Mouse (Mus musculus) CH12F3 (cell line): ENCODE results near the gene Acan.

ENCODE experiments used
- in situ Hi-C: fragments of 300-500 bp; cut with MboI; formaldehyde crosslinking; loops from 2 replicates; pipeline ENCODE4 v1.14.3; 2020; ENCODE audit warnings: low sequenced_read_pairs

The Acan gene

GRCm38 (mm10) chr7:79053383-79053889 lies at the start of gene Acan:
Gene Acan, plus strand, starts transcription at chr7:79053483.
- in situ Hi-C loops = no loop called here

GRCm38 (mm10) chr7:79021293-79021905 lies 31.9 kb upstream of the Acan start:
- in situ Hi-C loops = no loop called here

DNA sequence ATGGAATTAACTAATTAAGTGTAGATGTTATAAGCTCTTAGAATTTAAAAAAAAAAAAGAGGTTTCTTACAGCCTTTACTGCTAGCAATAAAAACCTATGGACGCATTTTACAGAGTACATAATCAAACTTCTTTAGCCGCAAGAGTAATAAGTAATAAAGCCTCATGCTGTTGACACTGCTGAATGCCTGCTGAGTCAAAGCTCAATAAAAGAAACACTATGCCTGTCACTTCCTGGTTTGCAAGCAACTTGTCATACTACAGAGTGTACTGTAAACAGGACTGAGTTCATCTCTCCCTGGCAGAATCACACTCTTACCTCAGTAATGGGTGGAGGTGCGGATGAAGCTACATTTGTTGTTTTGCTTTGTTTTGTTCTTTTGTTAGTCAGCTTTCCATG lies 24.1 kb upstream of the Acan start:
- in situ Hi-C loops = no loop called here

GRCm38 (mm10) chr7:79033745-79034144 lies 19.5 kb upstream of the Acan start:
- in situ Hi-C loops = no loop called here

DNA sequence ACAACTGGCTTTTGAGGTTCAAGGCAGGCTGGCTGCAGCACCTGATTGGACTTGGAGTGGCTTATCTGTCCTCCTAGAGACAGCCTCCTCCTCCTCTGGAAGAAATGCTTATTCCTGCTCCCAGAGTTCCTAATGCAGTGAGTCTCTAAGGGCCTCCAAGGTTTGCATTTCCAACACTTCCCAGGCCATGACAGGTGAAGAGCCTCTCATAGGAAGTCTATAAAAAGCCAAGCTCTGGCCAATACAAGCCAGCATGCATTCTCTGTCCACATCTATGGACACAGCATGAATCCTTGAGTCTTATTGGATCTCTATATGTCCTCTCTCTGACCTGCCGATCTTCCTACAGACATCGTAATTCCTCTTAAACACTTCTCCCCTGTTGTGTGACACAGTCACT lies 18.8 kb upstream of the Acan start:
- in situ Hi-C loops = no loop called here

DNA sequence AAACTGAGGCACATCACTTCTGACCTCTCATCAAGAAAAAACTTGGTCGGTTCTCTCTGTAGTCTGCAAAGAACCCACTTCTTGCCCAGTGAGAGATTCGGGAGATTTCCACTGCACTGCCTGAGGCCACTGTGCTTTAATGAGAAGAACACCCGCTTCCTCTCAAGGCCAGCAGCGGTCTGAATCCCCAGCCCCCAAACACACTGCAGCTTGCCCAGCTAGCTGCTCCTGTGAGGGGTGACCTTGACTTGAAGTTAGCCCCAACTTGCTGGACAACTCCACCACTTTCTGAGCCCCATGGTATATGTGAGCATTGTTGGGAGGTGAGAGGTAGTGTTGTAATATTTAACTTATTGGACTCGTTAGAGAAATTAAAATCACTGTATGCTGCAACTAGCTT lies 1.2 kb upstream of the Acan start:
- in situ Hi-C loops = no loop called here

DNA sequence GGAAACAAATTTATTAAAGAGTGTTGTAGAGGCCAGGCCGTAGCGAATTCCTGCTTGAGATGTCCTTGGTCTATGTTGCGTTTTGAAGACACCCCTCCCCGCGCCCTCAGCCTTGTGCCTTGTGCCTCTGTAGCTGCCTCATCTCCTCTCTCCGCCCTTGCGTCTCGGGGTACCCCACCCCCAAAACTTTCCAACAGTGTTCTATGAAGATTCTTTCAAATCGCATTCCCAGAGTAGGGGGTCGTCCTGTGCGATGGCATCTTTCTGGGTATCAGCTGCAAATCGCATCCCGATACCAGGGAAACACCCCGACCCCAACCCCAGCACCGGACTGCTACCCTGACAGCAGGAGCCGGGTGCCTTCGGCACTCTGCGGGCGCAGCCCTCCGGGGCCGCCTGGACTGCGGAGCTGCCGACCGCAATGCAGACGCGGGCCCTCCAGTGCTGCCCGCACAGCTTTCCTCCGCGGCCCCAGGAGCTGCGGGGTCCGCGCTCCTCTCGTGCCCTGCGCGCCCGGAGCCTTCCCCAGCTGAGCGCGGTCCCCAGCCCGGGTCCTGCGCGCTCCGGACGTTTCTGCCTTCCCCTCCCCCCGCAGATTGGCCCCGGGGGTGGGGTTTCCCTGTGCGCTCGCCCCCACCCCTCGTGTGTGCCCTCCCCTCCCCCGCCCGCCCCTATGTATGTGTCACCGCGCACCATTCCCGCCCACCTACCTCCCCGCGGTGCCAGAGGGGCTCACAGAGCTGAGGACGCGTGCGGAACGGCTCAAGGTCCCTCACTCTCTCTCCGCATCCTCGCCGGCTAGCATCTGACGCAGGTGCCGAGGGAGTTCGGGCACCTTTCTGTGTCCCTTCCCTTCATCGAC lies 531 bp upstream of the Acan start:
- in situ Hi-C loops = no loop called here

- in situ Hi-C loops = no loop called here
Measured at GRCm38 (mm10) chr7:79054111-79054510, 828 bp downstream of the Acan start.

DNA sequence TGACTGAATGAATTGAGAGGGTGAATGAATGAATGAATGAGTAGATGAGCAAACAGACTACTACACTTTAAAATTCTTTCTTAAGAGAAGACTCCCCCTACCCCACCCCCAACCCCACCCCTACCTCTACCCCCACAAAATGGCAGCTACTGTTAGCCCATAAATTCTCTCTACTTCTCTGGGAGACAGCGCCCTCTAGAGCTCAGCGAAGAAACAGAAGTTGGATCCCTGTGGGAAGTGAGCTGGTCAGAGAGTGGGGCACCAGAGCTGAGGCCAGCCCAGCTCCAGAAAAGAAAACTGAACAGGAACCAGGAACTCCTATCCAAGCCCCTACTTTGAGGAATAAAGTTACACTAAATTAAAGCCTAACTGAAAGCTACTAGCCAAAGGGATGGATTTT lies 5.3 kb downstream of the Acan start:
- in situ Hi-C loops = no loop called here

- in situ Hi-C loops = no loop called here
Measured at GRCm38 (mm10) chr7:79067466-79067865, 14.2 kb downstream of the Acan start.

DNA sequence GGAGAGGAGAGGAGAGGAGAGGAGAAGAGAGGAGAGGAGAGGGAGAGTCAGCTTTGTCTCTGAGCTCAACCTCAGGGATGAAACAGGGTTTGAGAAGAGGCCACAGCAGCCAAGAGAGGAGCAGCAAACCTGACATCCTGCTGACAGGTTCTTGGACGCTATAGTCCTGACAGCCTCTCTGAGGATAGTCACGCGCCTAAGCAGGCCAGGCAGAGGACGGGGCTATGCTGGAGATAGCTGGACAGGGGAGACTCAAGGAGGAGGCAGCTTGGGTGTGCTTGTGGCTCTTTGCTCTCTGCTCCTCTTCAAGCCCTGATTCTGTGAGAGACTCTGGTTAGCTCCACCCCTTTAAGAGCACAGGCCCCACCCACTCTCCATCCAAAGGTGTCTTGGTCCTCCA lies 14.9 kb downstream of the Acan start:
- in situ Hi-C loops = no loop called here

DNA sequence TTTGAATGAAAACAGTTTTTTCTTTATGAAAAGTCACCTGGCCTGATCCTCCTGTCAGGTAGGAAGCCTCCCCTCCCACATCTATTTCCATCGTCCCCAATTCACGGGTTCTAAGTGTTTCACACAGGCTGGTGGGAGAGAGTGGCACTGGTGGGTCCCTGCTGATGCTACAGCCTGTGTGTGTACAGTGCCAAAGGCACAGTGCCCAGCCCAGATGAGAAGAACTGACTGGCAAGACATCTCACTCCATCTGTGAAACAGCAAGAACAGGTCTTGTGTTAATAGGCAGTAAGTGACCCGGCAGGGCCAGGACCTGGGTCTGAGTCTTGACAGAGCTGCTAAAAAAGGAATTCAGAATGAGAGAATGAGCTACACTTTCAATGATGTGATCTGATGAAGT lies 25.9 kb downstream of the Acan start:
- in situ Hi-C loops = no loop called here

GRCm38 (mm10) chr7:79080572-79081399 lies 27.5 kb downstream of the Acan start:
- in situ Hi-C loops = loop anchor here (10.0 kb wide), 1 partner anchor 146 kb away; no protein-coding TSS in a partner anchor

DNA sequence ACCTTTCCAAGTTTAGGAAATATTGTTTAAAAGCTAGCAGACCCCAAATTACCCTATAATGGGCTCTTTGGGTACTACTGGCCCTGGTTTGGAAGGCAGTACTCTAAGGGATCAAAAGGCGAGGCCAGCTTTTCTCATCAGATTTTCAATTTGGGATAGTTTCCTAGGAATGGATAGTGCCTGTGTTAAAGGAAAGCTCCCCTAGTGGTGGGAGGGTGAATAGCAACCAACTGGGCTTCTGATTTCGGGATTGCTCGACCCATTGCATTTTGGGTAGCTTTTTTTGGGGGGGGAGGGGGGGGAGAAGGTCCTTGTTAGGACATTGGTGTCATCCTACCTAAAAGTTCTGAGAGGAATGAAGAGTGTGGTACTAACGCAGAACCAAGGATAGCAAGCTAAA lies 35.8 kb downstream of the Acan start:
- in situ Hi-C loops = loop anchor here (10.0 kb wide), 1 partner anchor 154 kb away; no protein-coding TSS in a partner anchor

- in situ Hi-C loops = no loop called here
Measured at GRCm38 (mm10) chr7:79096492-79096891, 43.2 kb downstream of the Acan start.

- in situ Hi-C loops = no loop called here
Measured at GRCm38 (mm10) chr7:79113848-79114247, 60.6 kb downstream of the Acan start.

GRCm38 (mm10) chr7:79123465-79123864 lies 70.2 kb downstream of the Acan start:
- in situ Hi-C loops = no loop called here

GRCm38 (mm10) chr7:79129883-79130282 lies 76.6 kb downstream of the Acan start:
- in situ Hi-C loops = no loop called here

DNA sequence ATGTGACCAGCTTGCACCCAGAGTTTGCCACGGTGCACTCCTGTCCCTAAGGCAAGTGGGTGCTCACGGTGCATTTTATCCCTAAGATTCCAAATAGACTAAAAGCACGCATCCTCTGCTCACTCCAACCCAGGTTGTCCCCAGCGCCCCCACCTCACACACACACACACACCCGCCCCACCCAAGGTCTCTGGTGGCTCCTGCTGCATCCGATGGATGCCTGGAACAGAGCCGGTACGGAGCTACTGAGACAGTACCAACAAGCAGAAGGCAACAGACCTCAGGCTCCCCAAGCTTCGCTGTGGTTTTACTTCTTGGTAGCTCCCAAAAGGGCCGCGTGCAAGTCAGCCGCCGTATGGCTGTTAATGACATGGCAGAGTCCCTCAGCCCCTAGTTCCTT lies 77.1 kb downstream of the Acan start:
- in situ Hi-C loops = no loop called here

- in situ Hi-C loops = no loop called here
Measured at GRCm38 (mm10) chr7:79130843-79131444, 77.7 kb downstream of the Acan start, which contains the start of gene Hapln3. Gene Hapln3, minus strand, starts transcription at chr7:79131018.

GRCm38 (mm10) chr7:79133391-79133790 lies 80.1 kb downstream of the Acan start:
- in situ Hi-C loops = no loop called here
